Mouse (Mus musculus): ENCODE measurements around the gene Ttll1. TPM values are rescaled to one million over a fixed set of nuclear protein-coding genes. Genes with fewer than 3 reads are reported as not detected.

Ttll1 gene
- 1 to 10 TPM; 1.2 to 8.2 (median 3.6) TPM for total RNA-seq (2018; cell fraction: chromatin; rRNA removed)
- total RNA-seq (2018; cell fraction: cytosol; rRNA removed): 10 to 100 TPM in 2 of 26 experiments, 1 to 10 TPM in 24; 5.9 to 10.7 (median 8.0) TPM
- 10 to 100 TPM in 1 of 26 experiments, 1 to 10 TPM in 25; 1.8 to 10.6 (median 3.4) TPM for total RNA-seq (2018; cell fraction: nucleus; rRNA removed)
- polyA plus RNA-seq (2018): 8.8 to 12.7 TPM (median 12.1 TPM) in 3 replicates

DNA sequence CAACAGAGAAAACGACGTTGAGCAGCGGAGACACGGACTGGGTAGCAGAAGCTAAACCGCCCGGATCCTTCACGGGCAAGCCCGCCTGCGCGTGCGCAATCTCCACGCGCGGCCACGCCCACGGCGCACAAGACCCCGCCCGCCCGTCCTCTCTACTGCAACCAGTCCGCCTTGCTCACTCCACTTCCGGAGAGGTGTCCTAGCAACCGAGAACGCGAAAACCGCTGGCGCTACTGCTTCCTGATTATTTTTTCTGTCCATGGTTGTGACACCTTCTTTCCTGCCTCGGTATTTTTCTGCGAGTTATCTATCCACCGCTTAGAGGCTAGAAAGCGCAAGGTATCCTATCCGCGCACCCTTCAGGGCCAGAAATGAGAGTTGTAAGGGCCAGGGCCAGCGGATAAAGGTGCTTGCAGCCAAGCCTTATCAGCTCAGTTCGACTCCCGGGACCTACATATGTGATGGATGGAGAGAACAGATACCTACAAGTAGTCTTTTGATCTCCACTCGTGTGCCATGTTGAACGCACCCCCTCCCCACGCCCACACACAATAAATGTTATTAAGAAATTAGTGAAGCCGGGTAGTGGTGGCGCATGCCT lies at the start of gene Ttll1:
TSS of gene Ttll1 (minus strand) at position 89 of the 601 bp plus-strand sequence.
- WGBS (ENCODE audit: missing documents): 10% methylated on average over 41 of the region's 41 CpGs
- H3K79me2 ChIP-seq (ENCODE audit: inconsistent target): no peaks in the 10 kb centered on the region
- peak within 1 kb of the TSS; percentile 59 for H3K4me3 ChIP-seq (ENCODE audit: inconsistent target)
- H3K27ac ChIP-seq: 0 out of 2 replicates have a peak within 1 kb of the TSS, but pooled peaks have one; percentile 19
- no peaks in the 10 kb centered on the region for H3K36me3 ChIP-seq (ENCODE audit: inconsistent target)

- H3K79me2 ChIP-seq (ENCODE audit: inconsistent target): no peaks in the 10 kb centered on the region
- H3K4me3 ChIP-seq (ENCODE audit: inconsistent target): peak overlapping the region; percentile 31
- H3K27ac ChIP-seq: peak overlapping the region; percentile 48
- 1% methylated on average over 69 of the region's 74 CpGs for WGBS (ENCODE audit: missing documents)
- 0 out of 2 replicates have a peak, but pooled peaks cover 7% of the 10 kb centered on the region for H3K36me3 ChIP-seq (ENCODE audit: inconsistent target)
Measured at GRCm38 (mm10) chr15:83555161-83555974, 44.7 kb upstream of the Ttll1 start.

GRCm38 (mm10) chr15:83553831-83554230 lies 43.1 kb upstream of the Ttll1 start:
- peaks cover 20% of the 10 kb centered on the region; the same call in 1 of the 2 replicates for H3K36me3 ChIP-seq (ENCODE audit: inconsistent target)
- no peaks in the 10 kb centered on the region for H3K79me2 ChIP-seq (ENCODE audit: inconsistent target)
- H3K27ac ChIP-seq: no peak overlapping the region
- no peak overlapping the region for H3K4me3 ChIP-seq (ENCODE audit: inconsistent target)

- no peak overlapping the region for H3K4me3 ChIP-seq (ENCODE audit: inconsistent target)
- H3K79me2 ChIP-seq (ENCODE audit: inconsistent target): no peaks in the 10 kb centered on the region
- no peak overlapping the region for H3K27ac ChIP-seq
- 95% methylated on average over 2 of the region's 2 CpGs for WGBS (ENCODE audit: missing documents)
- peaks cover 42% of the 10 kb centered on the region; the same call in 1 of the 2 replicates for H3K36me3 ChIP-seq (ENCODE audit: inconsistent target)
Measured at GRCm38 (mm10) chr15:83550137-83550536, 39.4 kb upstream of the Ttll1 start.

DNA sequence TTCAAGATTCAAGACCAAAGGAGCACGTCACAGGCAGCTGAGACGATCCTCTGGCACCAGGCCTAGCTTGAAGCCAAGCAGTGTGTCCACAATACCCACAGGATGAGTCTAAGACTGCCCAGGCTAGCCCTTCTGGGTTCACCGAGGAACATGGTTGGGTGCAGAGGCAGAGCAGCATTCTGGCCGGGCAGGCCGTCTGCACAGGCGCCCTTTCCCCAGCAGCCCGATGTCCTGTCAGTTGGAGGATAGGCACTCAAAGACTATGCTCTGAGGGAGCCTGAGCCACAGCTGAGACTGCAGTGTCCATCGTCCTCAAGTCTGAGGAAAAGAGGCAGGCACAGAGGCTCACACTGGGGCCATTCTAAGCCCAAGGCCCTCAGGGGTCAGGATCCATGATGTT lies 36.5 kb upstream of the Ttll1 start:
- Histone ChIP-seq H3K27ac (no peak overlapping the region), H3K36me3 (ENCODE audit: inconsistent target) (peaks cover 42% of the 10 kb centered on the region; the same call in 1 of the 2 replicates), H3K79me2 (ENCODE audit: inconsistent target) (no peaks in the 10 kb centered on the region), H3K4me3 (ENCODE audit: inconsistent target) (no peak overlapping the region)
- WGBS (ENCODE audit: missing documents): 89% methylated on average over 8 of the region's 8 CpGs

GRCm38 (mm10) chr15:83546029-83546428 lies 35.3 kb upstream of the Ttll1 start:
- WGBS (ENCODE audit: missing documents): 80% methylated on average over 6 of the region's 7 CpGs
- peaks cover 42% of the 10 kb centered on the region; the same call in 1 of the 2 replicates for H3K36me3 ChIP-seq (ENCODE audit: inconsistent target)
- H3K79me2 ChIP-seq (ENCODE audit: inconsistent target): no peaks in the 10 kb centered on the region
- H3K4me3 ChIP-seq (ENCODE audit: inconsistent target): no peak overlapping the region
- no peak overlapping the region for H3K27ac ChIP-seq

GRCm38 (mm10) chr15:83541647-83542287 lies 31.1 kb upstream of the Ttll1 start:
- 90% methylated on average over 9 of the region's 9 CpGs for WGBS (ENCODE audit: missing documents)
- Histone ChIP-seq H3K4me3 (ENCODE audit: inconsistent target) (no peak overlapping the region), H3K36me3 (ENCODE audit: inconsistent target) (peaks cover 4% of the 10 kb centered on the region; the same call in 1 of the 2 replicates), H3K27ac (no peak overlapping the region), H3K79me2 (ENCODE audit: inconsistent target) (no peaks in the 10 kb centered on the region)

DNA sequence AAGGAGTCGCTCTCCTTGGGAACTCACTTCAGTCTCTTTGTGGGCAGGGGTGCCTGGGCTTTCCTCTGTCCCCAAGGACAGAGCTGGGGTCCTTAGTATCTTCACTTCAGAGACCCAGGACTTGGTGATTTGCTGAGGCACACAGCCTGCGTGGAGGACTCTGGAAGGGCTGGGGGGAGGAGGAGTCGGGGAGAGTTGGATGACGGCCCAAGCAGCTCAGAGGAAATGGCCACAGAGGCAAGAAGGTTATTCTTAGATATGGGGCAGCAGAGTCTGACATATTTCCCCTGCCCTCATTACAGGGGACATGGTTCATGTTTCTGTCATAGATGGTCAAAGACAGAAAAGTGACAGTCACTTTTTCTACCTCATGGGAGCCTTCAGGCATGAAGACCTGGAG lies 29.2 kb upstream of the Ttll1 start:
- no peak overlapping the region for H3K4me3 ChIP-seq (ENCODE audit: inconsistent target)

GRCm38 (mm10) chr15:83538855-83539254 lies 28.2 kb upstream of the Ttll1 start:
- H3K27ac ChIP-seq: no peak overlapping the region
- H3K4me3 ChIP-seq (ENCODE audit: inconsistent target): no peak overlapping the region
- WGBS (ENCODE audit: missing documents): 100% methylated on average over 2 of the region's 2 CpGs
- no peaks in the 10 kb centered on the region for H3K79me2 ChIP-seq (ENCODE audit: inconsistent target)
- H3K36me3 ChIP-seq (ENCODE audit: inconsistent target): no peaks in the 10 kb centered on the region

More for the DNA sequence above, 29.2 kb upstream of the Ttll1 start:
- no peaks in the 10 kb centered on the region for H3K79me2 ChIP-seq (ENCODE audit: inconsistent target)
- no peak overlapping the region for H3K27ac ChIP-seq
- no peaks in the 10 kb centered on the region for H3K36me3 ChIP-seq (ENCODE audit: inconsistent target)
- 16% methylated on average over 4 of the region's 4 CpGs for WGBS (ENCODE audit: missing documents)

DNA sequence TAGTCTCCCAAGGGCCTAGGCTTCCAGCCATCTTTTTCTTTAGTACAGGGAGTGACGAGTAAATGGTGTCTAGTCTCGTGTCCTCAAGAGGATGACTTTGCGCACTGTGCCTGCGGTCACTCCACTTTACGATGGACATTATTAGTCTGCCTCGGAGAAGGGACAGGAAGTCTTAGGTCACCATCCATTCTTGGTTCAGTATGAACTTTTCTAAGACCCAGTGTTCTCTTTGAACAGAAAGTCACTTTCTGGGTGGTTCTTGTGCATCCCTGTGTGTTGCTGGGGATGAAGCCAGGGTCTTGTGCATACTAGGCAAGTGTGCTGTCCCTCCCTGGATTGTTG lies 25.2 kb upstream of the Ttll1 start:
- no peaks in the 10 kb centered on the region for H3K79me2 ChIP-seq (ENCODE audit: inconsistent target)
- WGBS (ENCODE audit: missing documents): 82% methylated on average over 6 of the region's 6 CpGs
- H3K27ac ChIP-seq: no peak overlapping the region
- H3K36me3 ChIP-seq (ENCODE audit: inconsistent target): no peaks in the 10 kb centered on the region
- H3K4me3 ChIP-seq (ENCODE audit: inconsistent target): no peak overlapping the region

GRCm38 (mm10) chr15:83534960-83535889 lies 24.5 kb upstream of the Ttll1 start:
- 0 out of 2 replicates have a peak overlapping the region, but pooled peaks have one; percentile 7 for H3K27ac ChIP-seq

DNA sequence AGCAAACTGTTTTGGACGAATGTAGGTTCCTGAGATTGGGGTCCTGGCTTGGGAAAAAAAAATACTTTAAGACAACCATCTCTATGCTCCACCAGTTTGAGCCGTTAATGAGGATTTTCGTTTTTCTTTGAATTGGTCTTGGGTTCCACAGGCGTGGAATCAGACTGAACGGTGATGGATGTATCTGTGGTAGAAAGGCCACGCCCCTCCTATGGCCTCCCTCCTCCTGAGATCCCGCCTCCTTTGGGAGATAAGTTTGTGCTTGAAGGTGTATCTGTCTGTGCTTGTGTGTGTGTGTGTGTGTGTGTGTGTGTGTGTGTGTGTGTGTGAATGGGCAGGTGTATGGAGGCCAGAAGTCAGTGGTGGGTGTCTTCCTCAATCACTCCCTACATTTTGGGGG lies 21.9 kb upstream of the Ttll1 start:
- Histone ChIP-seq H3K4me3 (ENCODE audit: inconsistent target) (no peak overlapping the region), H3K79me2 (ENCODE audit: inconsistent target) (no peaks in the 10 kb centered on the region), H3K27ac (no peak overlapping the region), H3K36me3 (ENCODE audit: inconsistent target) (no peaks in the 10 kb centered on the region)
- WGBS (ENCODE audit: missing documents): 92% methylated on average over 6 of the region's 7 CpGs

More at GRCm38 (mm10) chr15:83534960-83535889, 24.5 kb upstream of the Ttll1 start:
- WGBS (ENCODE audit: missing documents): 70% methylated on average over 17 of the region's 17 CpGs
- no peaks in the 10 kb centered on the region for H3K79me2 ChIP-seq (ENCODE audit: inconsistent target)
- H3K36me3 ChIP-seq (ENCODE audit: inconsistent target): no peaks in the 10 kb centered on the region
- no peak overlapping the region for H3K4me3 ChIP-seq (ENCODE audit: inconsistent target)

DNA sequence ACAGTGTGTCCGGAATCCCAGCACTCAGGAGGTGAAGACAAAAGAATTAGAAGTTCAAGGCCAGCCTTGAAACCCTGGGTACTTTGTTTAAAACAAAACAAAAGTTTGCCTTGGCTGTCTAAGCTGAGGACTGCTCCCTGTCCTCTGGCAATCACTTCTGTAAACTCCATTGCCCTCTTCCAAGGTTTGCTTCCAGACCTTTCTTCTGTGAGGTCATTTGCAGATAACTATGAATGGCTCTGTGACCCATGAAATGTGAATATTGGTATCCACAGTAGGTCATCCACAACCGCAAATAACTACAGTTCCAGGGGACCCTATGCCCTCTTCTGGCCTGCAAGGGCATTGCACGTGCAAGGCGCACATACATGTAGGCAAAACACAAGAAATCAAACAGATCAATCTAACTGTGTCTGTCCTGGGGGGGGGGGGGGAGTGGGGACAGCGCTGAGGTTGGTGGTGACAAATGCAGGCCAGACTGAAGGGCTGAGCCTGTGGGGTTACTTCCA lies 21.3 kb upstream of the Ttll1 start:
- Histone ChIP-seq H3K4me3 (ENCODE audit: inconsistent target) (no peak overlapping the region), H3K36me3 (ENCODE audit: inconsistent target) (no peaks in the 10 kb centered on the region), H3K27ac (no peak overlapping the region), H3K79me2 (ENCODE audit: inconsistent target) (no peaks in the 10 kb centered on the region)
- 94% methylated on average over 2 of the region's 5 CpGs for whole genome bisulfite sequencing (ENCODE audit: missing documents)

All from macrophage (primary cell).